8 mouse cellular contexts compared by ENCODE assay signal in genomic region chr2:163417830-163418229, GRCm38 (mm10). TPM values are rescaled to one million over a fixed set of nuclear protein-coding genes. Genes with fewer than 3 reads are reported as not detected.
DNase-seq lines count a peak whose midpoint lies in the region; ATAC-seq and TF ChIP-seq lines count a peak whose summit lies in the region.

No protein-coding gene starts in this region.

- peaks cover 25% of the 10 kb centered on the region; the same call in 1 of the 2 replicates for H3K79me2 ChIP-seq in liver, adult 2 months (ENCODE audit: control insufficient read depth, insufficient read depth, low read length)
- peaks cover 71% of the 10 kb centered on the region for H3K79me2 ChIP-seq in myocyte (ENCODE audit: control insufficient read depth, insufficient read depth)

- H3K27me3 ChIP-seq in liver, adult 2 months (ENCODE audit: control insufficient read depth, insufficient read depth, low read length), result no peaks in the 10 kb centered on the region
- no peaks in the 10 kb centered on the region for H3K27me3 ChIP-seq in embryonic facial prominence, embryonic 15.5 days
- no peaks in the 10 kb centered on the region for H3K27me3 ChIP-seq in intestine, embryonic 16.5 days (replicated peaks; ENCODE audit: control insufficient read depth, insufficient read depth, low read length)
- H3K27me3 ChIP-seq in myocyte (ENCODE audit: control insufficient read depth, insufficient read depth, insufficient read length), result no peaks in the 10 kb centered on the region

- peak overlapping the region; percentile 73 for H3K4me2 ChIP-seq in embryonic facial prominence, embryonic 15.5 days (replicated peaks)
- peak overlapping the region; percentile 55 for H3K4me2 ChIP-seq in intestine, embryonic 16.5 days (ENCODE audit: low read depth, low read length)
- peak overlapping the region; percentile 93 for H3K4me2 ChIP-seq in myocyte (ENCODE audit: low read depth)

- TF ChIP-seq POLR2A in liver, adult 2 months (IDR thresholded peaks at IDR 0.05; ENCODE audit: extremely low read depth, insufficient read depth, low read length), result no peak
- TF ChIP-seq POLR2A in myocyte (IDR thresholded peaks at IDR 0.05; ENCODE audit: insufficient read length, low read depth), result no peak

- peak overlapping the region; percentile 50 for H3K9ac ChIP-seq in liver, adult 2 months (ENCODE audit: low read depth, low read length)
- 0 out of 2 replicates have a peak overlapping the region, but pooled peaks have one; percentile 94 for H3K9ac ChIP-seq in embryonic facial prominence, embryonic 15.5 days
- H3K9ac ChIP-seq in intestine, embryonic 16.5 days (ENCODE audit: low read depth, low read length), result peak overlapping the region; percentile 89; the same call in 1 of the 2 replicates

- no peak overlapping the region for H3ac ChIP-seq in myocyte (ENCODE audit: control insufficient read depth, insufficient read length)

- peak overlapping the region; percentile 45 for H3K27ac ChIP-seq in liver, adult 2 months (replicated peaks; ENCODE audit: insufficient read depth, low read depth, low read length)
- H3K27ac ChIP-seq in embryonic facial prominence, embryonic 15.5 days (replicated peaks), result no peak overlapping the region
- H3K27ac ChIP-seq in intestine, embryonic 16.5 days (ENCODE audit: low read length), result no peak overlapping the region

- H3K4me3 ChIP-seq in liver, adult 2 months (ENCODE audit: insufficient read depth, low read depth, low read length), result peak overlapping the region; percentile 81
- H3K4me3 ChIP-seq in embryonic facial prominence, embryonic 15.5 days (replicated peaks), result peak overlapping the region; percentile 97
- H3K4me3 ChIP-seq in intestine, embryonic 16.5 days (ENCODE audit: low read length), result peak overlapping the region; percentile 92
- H3K4me3 ChIP-seq in myocyte, result peak overlapping the region; percentile 84

- peaks cover 15% of the 10 kb centered on the region for H3K4me1 ChIP-seq in liver, adult 2 months (ENCODE audit: control insufficient read depth, insufficient read depth, low read length)
- peaks cover 24% of the 10 kb centered on the region for H3K4me1 ChIP-seq in embryonic facial prominence, embryonic 15.5 days
- peaks cover 26% of the 10 kb centered on the region for H3K4me1 ChIP-seq in intestine, embryonic 16.5 days (ENCODE audit: control insufficient read depth, insufficient read depth, low read length)

- intact Hi-C loops in left cerebral cortex, postnatal 36 days (cut with DNase I), result loop anchor here (5.0 kb wide), 1 partner anchor 486 kb away; the partner anchor contains the start of gene Srsf6

- no peak for TF ChIP-seq CTCF in liver, adult 2 months (IDR thresholded peaks at IDR 0.05; ENCODE audit: low read depth, low read length)

- H3K36me3 ChIP-seq in liver, adult 2 months (ENCODE audit: control insufficient read depth, insufficient read depth, low read length), result peaks cover 18% of the 10 kb centered on the region
- peaks cover 18% of the 10 kb centered on the region for H3K36me3 ChIP-seq in embryonic facial prominence, embryonic 15.5 days
- H3K36me3 ChIP-seq in intestine, embryonic 16.5 days (ENCODE audit: control insufficient read depth, insufficient read depth, low read length), result peaks cover 3% of the 10 kb centered on the region; the same call in 1 of the 2 replicates
- peaks cover 11% of the 10 kb centered on the region for H3K36me3 ChIP-seq in myocyte (ENCODE audit: control insufficient read depth, insufficient read depth)

- H3K9me3 ChIP-seq in embryonic facial prominence, embryonic 15.5 days (replicated peaks), result no peaks in the 10 kb centered on the region
- no peaks in the 10 kb centered on the region for H3K9me3 ChIP-seq in intestine, embryonic 16.5 days (ENCODE audit: control insufficient read depth, low read length)

- no peak for ATAC-seq in embryonic facial prominence, embryonic 15.5 days (ENCODE audit: insufficient number of reproducible peaks, low FRiP score, low TSS enrichment, low read depth)
- ATAC-seq in intestine, embryonic 16.5 days, result no peak

- peak; percentile 74 for DNase-seq in liver, adult 2 months (ENCODE audit: extremely low read depth, low read depth, low spot score)
- no peak for DNase-seq in liver
- no peak for DNase-seq in adrenal gland, adult (ENCODE audit: inconsistent age in 2 of 2, low spot score in 1 of 2)
- DNase-seq in left cerebral cortex, postnatal 36 days (ENCODE audit: low spot score in 2 of 2), result no peak
- no peak for DNase-seq in embryo, embryonic 10 days (ENCODE audit: low spot score)

TF ChIP-seq in myocyte, 11 proteins besides CTCF, POLR2A, EP300 and RAD21:
- TF ChIP-seq REST (IDR thresholded peaks at IDR 0.05; ENCODE audit: insufficient read depth, insufficient read length), result no peak
- TF ChIP-seq TCF12 (IDR thresholded peaks at IDR 0.05; ENCODE audit: insufficient read depth, poor library complexity, severe bottlenecking), result no peak
- TF ChIP-seq E2F4 (IDR thresholded peaks at IDR 0.05; ENCODE audit: insufficient read depth), result no peak
- no peak for TF ChIP-seq SRF (IDR thresholded peaks at IDR 0.05; ENCODE audit: control insufficient read depth, insufficient read length, low read depth)
- no peak for TF ChIP-seq POLR2AphosphoS2 (IDR thresholded peaks at IDR 0.05; ENCODE audit: insufficient read length, low read depth)
- no peak for TF ChIP-seq MAX (IDR thresholded peaks at IDR 0.05; ENCODE audit: low read depth)
- no peak for TF ChIP-seq MYOG (IDR thresholded peaks at IDR 0.05; ENCODE audit: control insufficient read depth in 1 of 3, insufficient read depth in 1 of 3, insufficient read length in 2 of 3, low read depth in 2 of 3)
- no peak for TF ChIP-seq USF1 (IDR thresholded peaks at IDR 0.05; ENCODE audit: low read depth)
- TF ChIP-seq MYOD1 (IDR thresholded peaks at IDR 0.05; ENCODE audit: control insufficient read depth in 1 of 3, insufficient read length in 2 of 3, low read depth in 2 of 3), result no peak
- no peak for TF ChIP-seq TCF3 (IDR thresholded peaks at IDR 0.05; ENCODE audit: insufficient read length, low read depth)
- TF ChIP-seq CEBPB (IDR thresholded peaks at IDR 0.05; ENCODE audit: insufficient read depth, poor library complexity, severe bottlenecking), result no peak

RNA-seq across cellular contexts. Expression of gene Oser1, which starts 6.7 kb away (rescaled TPM):
- 21.9 and 22.6 TPM in 2 replicates for total RNA-seq in liver, adult 2 months (2014; rRNA removed)
- polyA plus RNA-seq in liver, adult 2 months (2012; rRNA removed), result 8.0 and 8.3 TPM in 2 replicates
- polyA plus RNA-seq in embryonic facial prominence, embryonic 15.5 days (2015; fragmentation: Nextera tagmentation; extraction: Ambion mirVana), result 86.8 and 91.4 TPM in 2 replicates
- polyA plus RNA-seq in intestine, embryonic 16.5 days (2015; fragmentation: Nextera tagmentation; extraction: Ambion mirVana), result 79.4 and 85.8 TPM in 2 replicates
- polyA plus RNA-seq in myocyte (2012; fragmentation: generic; extraction: Trizol), result 30.3 TPM
- 10 to 100 TPM; 24.3 to 25.0 TPM for total RNA-seq in left cerebral cortex, postnatal 36 days (2021)

RNA-seq across cellular contexts. Expression of gene Jph2, which starts 20.0 kb away (rescaled TPM):
- 0.07 and 0.09 TPM in 2 replicates for total RNA-seq in liver, adult 2 months (2014; rRNA removed)
- 0.07 and 0.10 TPM in 2 replicates for polyA plus RNA-seq in liver, adult 2 months (2012; rRNA removed)
- polyA plus RNA-seq in embryonic facial prominence, embryonic 15.5 days (2015; fragmentation: Nextera tagmentation; extraction: Ambion mirVana), result 3.7 and 5.0 TPM in 2 replicates
- 6.3 and 7.5 TPM in 2 replicates for polyA plus RNA-seq in intestine, embryonic 16.5 days (2015; fragmentation: Nextera tagmentation; extraction: Ambion mirVana)
- polyA plus RNA-seq in myocyte (2012; fragmentation: generic; extraction: Trizol), result 217 TPM
- under 1 TPM; 0.49 to 0.59 TPM for total RNA-seq in left cerebral cortex, postnatal 36 days (2021)

RNA-seq across cellular contexts. Expression of gene Gdap1l1, which starts 20.4 kb away (rescaled TPM):
- 0.07 TPM in 1 of 2 replicates, not detected in the other for total RNA-seq in liver, adult 2 months (2014; rRNA removed)
- polyA plus RNA-seq in liver, adult 2 months (2012; rRNA removed), result not detected in 2 replicates
- 3.2 and 3.9 TPM in 2 replicates for polyA plus RNA-seq in embryonic facial prominence, embryonic 15.5 days (2015; fragmentation: Nextera tagmentation; extraction: Ambion mirVana)
- polyA plus RNA-seq in intestine, embryonic 16.5 days (2015; fragmentation: Nextera tagmentation; extraction: Ambion mirVana), result 3.9 and 5.0 TPM in 2 replicates
- 0.43 TPM for polyA plus RNA-seq in myocyte (2012; fragmentation: generic; extraction: Trizol)
- total RNA-seq in left cerebral cortex, postnatal 36 days (2021), result 10 to 100 TPM; 72.6 to 73.9 TPM

RNA-seq across cellular contexts. Expression of gene Fitm2, which starts 54.6 kb away (rescaled TPM):
- total RNA-seq in liver, adult 2 months (2014; rRNA removed), result 19.5 and 20.1 TPM in 2 replicates
- 19.8 and 20.9 TPM in 2 replicates for polyA plus RNA-seq in liver, adult 2 months (2012; rRNA removed)
- 11.6 and 12.1 TPM in 2 replicates for polyA plus RNA-seq in embryonic facial prominence, embryonic 15.5 days (2015; fragmentation: Nextera tagmentation; extraction: Ambion mirVana)
- 10.4 and 10.6 TPM in 2 replicates for polyA plus RNA-seq in intestine, embryonic 16.5 days (2015; fragmentation: Nextera tagmentation; extraction: Ambion mirVana)
- polyA plus RNA-seq in myocyte (2012; fragmentation: generic; extraction: Trizol), result 24.6 TPM
- total RNA-seq in left cerebral cortex, postnatal 36 days (2021), result 10 to 100 TPM; 18.8 to 19.3 TPM

Comparison
In these comparisons a context has a peak if more than half of its experiments do, and no peak if none do; other contexts are left out.
1. RNA of gene Jph2, which starts 20.0 kb away (polyA plus RNA-seq): 217 TPM in myocyte (single experiment); 6.3 to 7.5 TPM in intestine, embryonic 16.5 days, 3.7 to 5.0 TPM in embryonic facial prominence, embryonic 15.5 days and 0.07 to 0.10 TPM in liver, adult 2 months; every median in the first group is over 10 times any median in the second.
2. Peak in every context shown above with its lines, with median percentiles within 50 percentile points of each other: H3K4me3 ChIP-seq, H3K9ac ChIP-seq and H3K4me2 ChIP-seq.